Mouse (Mus musculus) midbrain, embryonic 16.5 days (tissue): ENCODE data around the gene Lmf1. TPM values are rescaled to one million over a fixed set of nuclear protein-coding genes. Genes with fewer than 3 reads are reported as not detected.
A peak's percentile ranks its signal among the peaks of the same experiment; 100 is the strongest.

Experiments
- ATAC-seq: fragments of 200-750 bp; cut with Nextera tagmentation; 2 replicates; pipeline ENCODE4 v1.8.0; 2017; ENCODE audit warnings: moderate TSS enrichment
- H3K27ac ChIP-seq: fragments of 300-500 bp; sonication (generic); 2 replicates; pipeline ENCODE4 v1.5.1; 2014; ENCODE audit warnings: mild to moderate bottlenecking, low read length, mixed read lengths
- H3K27me3 ChIP-seq: fragments of 300-500 bp; sonication (generic); 2 replicates; pipeline ENCODE4 v1.6.1; 2014; ENCODE audit warnings: low read depth, low read length, mixed read lengths; ENCODE audit not compliant: control insufficient read depth, insufficient read depth
- H3K36me3 ChIP-seq: fragments of 300-500 bp; sonication (generic); 2 replicates; pipeline ENCODE4 v1.6.1; 2014; ENCODE audit warnings: mild to moderate bottlenecking, low read length, moderate library complexity, mixed read lengths; ENCODE audit not compliant: control insufficient read depth, insufficient read depth
- H3K4me1 ChIP-seq: fragments of 300-500 bp; sonication (generic); 2 replicates; pipeline ENCODE4 v1.6.1; 2014; ENCODE audit warnings: mild to moderate bottlenecking, low read length, mixed read lengths; ENCODE audit not compliant: control insufficient read depth, insufficient read depth
- H3K4me2 ChIP-seq: fragments of 300-500 bp; sonication (generic); 2 replicates; pipeline ENCODE4 v1.6.1; 2014; ENCODE audit warnings: mild to moderate bottlenecking, low read length, mixed read lengths
- H3K4me3 ChIP-seq: fragments of 300-500 bp; sonication (generic); 2 replicates; pipeline ENCODE4 v1.5.1; 2014; ENCODE audit warnings: low read depth, mild to moderate bottlenecking, low read length, moderate library complexity, mixed read lengths
- H3K9ac ChIP-seq: fragments of 300-500 bp; sonication (generic); 2 replicates; pipeline ENCODE4 v1.6.1; 2014; ENCODE audit warnings: low read depth, low read length, mixed read lengths
- H3K9me3 ChIP-seq: fragments of 300-500 bp; sonication (generic); replicated peaks from 2 replicates; pipeline ENCODE4 v1.6.1; 2014; ENCODE audit warnings: mild to moderate bottlenecking, low read length, mixed read lengths; ENCODE audit not compliant: control insufficient read depth, poor library complexity, severe bottlenecking
- WGBS: fragments of 180-500 bp; shearing (Covaris S2); extraction: QIAGEN DNeasy Blood & Tissue Kit; methylation state at CpG from one replicate; pipeline ENCODE4 v1.1.7; 2014; 5-methylcytosine and 5-hydroxymethylcytosine counted together
- polyA plus RNA-seq: library from polyadenylated mRNA; unstranded; fragments of >200 nt; fragmentation: Nextera tagmentation; extraction: Ambion mirVana; gene quantifications from 2 replicates; pipeline ENCODE4 v1.2.1, GENCODE M21; 2015

The Lmf1 gene
- polyA plus RNA-seq, 1 experiment from 2014 or later, result 20.4 TPM

DNA sequence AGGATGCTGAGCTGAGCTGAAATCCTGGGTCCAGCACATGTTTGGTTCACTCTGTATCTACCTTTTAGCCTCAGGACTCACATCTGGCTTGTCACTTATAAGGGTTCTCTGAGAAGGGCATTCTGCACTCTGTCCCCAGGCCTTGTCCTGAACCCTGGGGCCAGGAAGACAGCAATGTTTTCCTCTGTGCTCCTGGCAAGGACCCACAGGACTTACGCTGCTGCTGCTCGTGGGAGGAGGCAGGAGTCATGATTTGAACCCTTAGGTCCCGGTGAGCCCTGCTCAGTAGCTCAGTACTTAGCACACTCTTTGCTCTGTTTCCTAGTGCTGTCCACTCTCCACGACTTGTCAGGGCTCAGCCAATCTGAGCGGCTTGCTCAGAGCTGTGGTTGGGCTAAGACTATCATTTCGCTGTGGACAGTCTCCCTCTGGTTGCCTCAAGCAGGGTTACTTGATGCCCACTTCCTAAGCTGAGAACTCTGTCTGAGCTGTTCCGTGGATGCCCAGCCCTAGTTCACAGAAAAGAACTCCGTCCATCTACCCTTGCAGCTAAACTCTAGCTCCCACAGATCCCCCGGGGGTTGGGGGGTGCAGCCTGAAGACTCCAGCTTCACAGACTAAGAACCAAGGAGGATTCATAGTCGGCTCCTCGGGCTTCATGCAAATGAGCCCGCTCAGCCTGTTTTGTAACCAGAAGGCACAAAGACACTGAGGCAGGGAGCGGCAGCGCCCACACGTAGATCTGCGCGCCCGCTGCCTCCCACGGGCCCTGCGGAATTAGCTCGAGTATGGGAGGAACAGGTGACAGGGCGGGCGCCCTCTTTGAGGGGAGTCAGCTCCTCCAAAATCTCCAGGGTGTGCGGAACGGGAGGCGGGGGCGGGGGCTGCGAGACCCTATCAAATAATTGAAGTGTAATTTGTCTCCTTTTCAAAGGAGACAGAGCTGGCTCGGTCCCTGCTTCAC is 22.9 kb upstream of the Lmf1 start:
- 7% methylated on average over 29 of the region's 29 CpGs for WGBS

DNA sequence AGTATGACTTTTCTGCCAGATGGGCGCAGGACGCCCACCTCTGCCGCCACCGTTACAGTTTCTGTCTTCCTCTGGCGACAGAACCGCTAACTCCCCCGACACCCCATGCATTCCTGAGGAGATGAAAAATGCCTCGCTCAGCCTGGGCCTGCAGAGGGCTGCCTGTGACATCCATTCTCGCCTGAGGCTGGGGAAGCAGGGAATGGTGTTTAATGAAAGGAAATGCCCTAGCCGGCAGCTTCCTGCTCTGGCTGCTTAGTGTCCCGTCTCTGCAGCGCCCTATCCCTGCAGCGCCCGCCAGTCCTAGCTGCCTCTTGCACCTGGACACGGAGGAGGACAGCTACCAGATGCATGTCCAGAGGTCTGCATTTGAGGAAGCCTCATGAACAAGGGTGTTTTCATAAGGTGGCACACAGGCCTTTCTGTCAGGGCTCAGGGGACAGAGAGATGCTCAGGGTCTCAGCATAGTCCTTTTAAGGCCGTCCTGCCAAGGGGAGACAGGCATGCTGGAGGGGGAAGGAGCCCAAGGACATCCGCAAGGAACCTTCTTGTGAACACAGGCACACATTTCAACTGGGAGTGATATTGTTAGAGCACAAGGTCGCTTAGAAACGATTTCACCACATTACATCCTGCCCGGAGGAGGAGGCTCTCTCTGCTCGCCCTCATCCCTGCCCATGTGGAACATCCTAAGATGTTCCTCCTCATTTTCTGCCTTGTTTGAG is 22.1 kb upstream of the Lmf1 start:
- ATAC-seq, result peak; percentile 64
- Histone ChIP-seq H3K4me3 (peak overlapping the region; percentile 26), H3K27me3 (no peaks in the 10 kb centered on the region), H3K9ac (peak overlapping the region; percentile 61), H3K9me3 (no peaks in the 10 kb centered on the region), H3K4me1 (peaks cover 20% of the 10 kb centered on the region), H3K27ac (peak overlapping the region; percentile 71), H3K36me3 (no peaks in the 10 kb centered on the region), H3K4me2 (peak overlapping the region; percentile 58)
- WGBS, result 13% methylated on average over 21 of the region's 21 CpGs

More for the DNA sequence above, 22.9 kb upstream of the Lmf1 start:
- no peaks in the 10 kb centered on the region for H3K36me3 ChIP-seq
- peak; percentile 50 for ATAC-seq
- H3K27me3 ChIP-seq, result no peaks in the 10 kb centered on the region
- peak overlapping the region; percentile 71 for H3K27ac ChIP-seq
- peak overlapping the region; percentile 26 for H3K4me3 ChIP-seq
- no peaks in the 10 kb centered on the region for H3K9me3 ChIP-seq
- H3K4me2 ChIP-seq, result peak overlapping the region; percentile 58
- peaks cover 15% of the 10 kb centered on the region for H3K4me1 ChIP-seq
- H3K9ac ChIP-seq, result peak overlapping the region; percentile 61

DNA sequence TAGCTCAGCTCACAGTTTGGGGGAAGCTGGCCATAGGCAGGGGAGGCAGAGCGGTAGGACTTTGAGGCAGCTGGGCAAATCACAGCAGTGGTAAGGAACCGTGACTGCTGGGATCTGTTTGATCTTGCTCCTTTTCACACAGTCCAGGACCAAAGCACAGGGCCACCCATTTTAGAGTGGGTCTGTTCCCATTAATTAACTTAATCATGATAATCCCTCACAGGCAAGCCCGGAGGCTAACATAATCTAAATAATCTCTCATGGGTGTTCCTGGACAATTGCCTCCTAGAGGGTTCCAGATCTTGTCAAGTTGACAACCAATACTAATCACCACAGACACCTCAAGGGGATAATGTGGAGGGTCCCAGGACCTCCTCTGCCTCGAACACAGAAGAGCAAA is 19.3 kb upstream of the Lmf1 start:
- Histone ChIP-seq H3K4me2 (no peak overlapping the region), H3K27ac (no peak overlapping the region), H3K4me3 (no peak overlapping the region), H3K27me3 (no peaks in the 10 kb centered on the region), H3K9ac (no peak overlapping the region), H3K4me1 (peaks cover 22% of the 10 kb centered on the region), H3K36me3 (no peaks in the 10 kb centered on the region), H3K9me3 (no peaks in the 10 kb centered on the region)
- ATAC-seq, result no peak
- 17% methylated on average over 4 of the region's 4 CpGs for WGBS

DNA sequence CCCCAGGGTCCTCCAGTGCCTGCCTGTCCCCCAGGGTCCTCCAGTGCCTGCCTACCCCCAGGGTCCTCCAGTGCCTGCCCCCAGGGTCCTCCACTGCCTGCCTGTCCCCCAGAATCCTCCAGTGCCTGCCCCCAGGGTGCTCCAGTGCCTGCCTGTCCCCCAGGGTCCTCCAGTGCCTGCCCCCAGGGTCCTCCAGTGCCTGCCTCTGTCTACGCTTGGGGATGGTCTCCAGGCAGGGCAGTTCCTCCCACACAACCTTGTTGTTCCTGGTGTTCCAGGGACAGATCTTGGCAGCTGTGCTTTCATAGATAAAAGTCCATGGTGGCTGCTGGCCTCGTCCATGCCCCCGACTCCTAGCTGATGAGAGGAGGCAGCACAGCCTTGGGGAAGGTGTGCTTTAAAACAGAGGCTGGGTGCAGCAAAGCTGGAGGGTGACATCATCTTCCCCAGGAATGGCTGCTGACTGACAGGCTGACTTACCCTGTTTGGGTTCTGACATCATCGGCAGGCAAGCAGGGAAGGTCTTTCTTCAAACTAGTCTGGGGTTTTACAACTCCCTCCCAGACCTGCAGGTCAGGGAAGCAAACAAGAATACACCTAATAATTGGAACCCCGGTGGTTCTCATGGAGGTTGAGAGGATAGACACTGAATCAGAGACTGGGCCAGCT is 18.2 kb upstream of the Lmf1 start:
- no peak for ATAC-seq
- Histone ChIP-seq H3K9ac (no peak overlapping the region), H3K9me3 (no peaks in the 10 kb centered on the region), H3K4me2 (no peak overlapping the region), H3K27ac (peak overlapping the region; percentile 75), H3K4me3 (no peak overlapping the region), H3K36me3 (no peaks in the 10 kb centered on the region), H3K4me1 (peaks cover 22% of the 10 kb centered on the region), H3K27me3 (no peaks in the 10 kb centered on the region)
- WGBS, result 46% methylated on average over 5 of the region's 5 CpGs

DNA sequence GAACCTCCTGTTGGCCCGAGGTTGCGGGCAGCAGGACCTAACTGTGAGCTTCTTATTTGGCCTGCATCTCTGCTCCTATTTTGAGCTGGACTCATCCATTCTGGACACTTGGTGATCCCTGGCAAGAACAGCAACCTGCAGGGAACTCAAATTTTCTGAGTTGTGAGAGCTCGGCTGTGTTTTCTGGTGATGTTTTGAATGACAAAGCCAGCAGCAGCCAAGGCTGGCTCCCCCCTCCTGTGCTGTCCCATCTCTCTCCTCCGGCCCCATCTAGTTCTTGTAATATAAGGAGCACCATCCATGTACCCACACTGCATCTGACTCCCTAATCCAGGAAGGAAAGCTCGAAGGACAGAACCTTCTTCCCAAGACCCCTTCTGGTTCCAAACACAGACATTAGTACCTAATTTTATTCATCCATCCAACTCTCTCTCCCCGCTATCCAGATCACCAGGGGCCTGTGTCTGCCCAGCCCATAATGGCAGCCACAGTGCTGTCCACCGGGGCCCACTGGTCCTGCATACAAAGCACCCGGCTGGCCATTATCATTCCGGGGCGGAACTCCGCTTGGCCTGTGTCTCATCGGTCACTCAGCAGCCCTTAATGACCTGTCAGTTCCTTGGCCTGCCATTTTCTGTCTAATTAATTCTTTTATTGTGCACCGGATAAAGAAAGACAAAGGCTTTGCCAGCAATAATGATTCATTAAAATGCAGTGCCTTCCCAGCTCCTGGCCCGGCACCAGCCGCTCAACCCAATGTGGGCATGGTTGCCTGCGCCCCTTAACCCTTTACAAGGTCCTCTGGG is 17.5 kb upstream of the Lmf1 start:
- no peaks in the 10 kb centered on the region for H3K9me3 ChIP-seq
- peak overlapping the region; percentile 75 for H3K27ac ChIP-seq
- H3K4me3 ChIP-seq, result no peak overlapping the region
- H3K27me3 ChIP-seq, result no peaks in the 10 kb centered on the region
- H3K9ac ChIP-seq, result no peak overlapping the region
- peak; percentile 82 for ATAC-seq
- H3K36me3 ChIP-seq, result no peaks in the 10 kb centered on the region
- peaks cover 17% of the 10 kb centered on the region for H3K4me1 ChIP-seq
- no peak overlapping the region for H3K4me2 ChIP-seq
- WGBS, result 22% methylated on average over 16 of the region's 16 CpGs

DNA sequence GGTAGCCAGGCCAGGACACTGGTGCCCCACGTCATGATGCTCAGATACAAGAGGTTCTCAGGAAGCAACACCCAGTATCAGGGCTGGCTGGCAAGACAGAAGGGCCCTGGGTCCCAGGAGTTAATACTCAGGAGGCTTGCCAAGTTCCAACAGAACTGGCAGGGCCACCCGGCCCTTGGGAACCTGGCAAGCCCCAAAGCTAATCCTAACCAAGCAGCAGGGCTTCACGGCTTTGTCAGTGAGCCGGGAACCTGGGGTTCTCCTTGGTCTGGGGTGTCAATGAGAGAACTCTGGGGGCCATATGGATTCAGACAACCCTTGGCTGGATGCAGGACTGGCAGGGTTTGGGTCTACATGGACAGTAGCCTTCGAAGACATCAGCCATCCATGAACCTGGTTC is 14.4 kb upstream of the Lmf1 start:
- WGBS, result 65% methylated on average over 5 of the region's 5 CpGs
- 0 out of 2 replicates have a peak overlapping the region, but pooled peaks have one; percentile 53 for H3K27ac ChIP-seq
- no peak overlapping the region for H3K9ac ChIP-seq
- H3K36me3 ChIP-seq, result no peaks in the 10 kb centered on the region
- no peak overlapping the region for H3K4me2 ChIP-seq
- H3K4me3 ChIP-seq, result no peak overlapping the region
- peaks cover 9% of the 10 kb centered on the region for H3K4me1 ChIP-seq
- ATAC-seq, result no peak
- H3K9me3 ChIP-seq, result no peaks in the 10 kb centered on the region
- peaks cover 12% of the 10 kb centered on the region for H3K27me3 ChIP-seq

DNA sequence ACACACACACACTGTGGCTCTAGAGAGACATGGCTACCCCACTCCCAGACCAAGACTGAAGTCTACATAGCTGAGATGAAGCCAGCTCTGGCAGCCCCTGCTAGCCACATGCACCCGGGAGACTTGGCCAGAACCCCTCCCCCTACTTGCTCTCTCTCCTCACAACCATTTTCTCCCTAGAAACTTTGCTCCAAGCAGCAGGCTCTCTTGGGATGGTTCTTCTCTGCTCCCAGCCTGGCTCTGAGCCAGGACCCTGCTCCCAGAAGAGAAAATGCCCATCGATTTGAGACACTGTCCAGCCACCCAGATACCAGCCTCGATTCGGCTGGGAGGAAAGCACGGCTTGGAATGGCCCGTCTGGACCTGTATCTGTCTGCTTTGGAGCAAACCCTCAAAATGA is 13.6 kb upstream of the Lmf1 start:
- Histone ChIP-seq H3K36me3 (no peaks in the 10 kb centered on the region), H3K4me2 (peak overlapping the region; percentile 31), H3K4me1 (peaks cover 16% of the 10 kb centered on the region), H3K9me3 (no peaks in the 10 kb centered on the region), H3K4me3 (no peak overlapping the region), H3K27me3 (peaks cover 19% of the 10 kb centered on the region), H3K27ac (peak overlapping the region; percentile 56), H3K9ac (no peak overlapping the region)
- no peak for ATAC-seq
- 34% methylated on average over 6 of the region's 6 CpGs for WGBS

DNA sequence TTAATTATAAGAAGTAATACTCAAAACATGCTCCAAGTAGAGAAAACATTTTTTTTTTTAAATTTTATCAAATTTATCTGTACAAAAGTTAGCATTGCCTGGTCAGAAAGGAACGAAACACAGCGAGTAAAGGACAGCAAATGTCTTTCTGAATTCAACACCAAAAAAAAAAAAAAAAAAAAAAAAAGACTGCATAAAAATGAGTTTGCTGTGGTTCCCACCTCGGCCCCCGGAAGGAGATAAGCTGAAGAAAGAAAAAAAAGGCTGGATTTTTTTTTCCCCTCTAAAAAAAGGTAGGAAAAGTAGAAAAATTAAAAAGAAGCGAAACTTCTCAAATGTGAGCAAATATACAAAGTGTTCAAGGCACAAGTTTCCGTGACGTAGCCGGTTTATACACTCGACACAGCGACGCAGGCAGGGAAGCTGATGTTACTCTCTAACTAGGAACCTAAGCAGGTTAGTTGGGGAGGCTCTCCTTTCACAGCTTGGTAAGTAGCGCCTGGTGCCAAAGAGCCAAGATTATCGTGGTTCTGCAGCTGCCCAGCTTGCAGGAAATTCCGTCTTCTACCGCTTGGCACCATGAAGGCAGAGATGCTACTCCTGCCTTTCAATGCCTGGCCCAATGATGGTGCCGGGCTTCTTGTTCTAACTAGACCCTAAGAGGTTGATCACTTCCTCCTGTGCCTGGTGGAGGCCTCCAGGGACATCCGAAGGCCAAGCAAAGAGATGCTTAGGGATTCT is 12.9 kb upstream of the Lmf1 start:
- peak overlapping the region; percentile 31 for H3K4me2 ChIP-seq
- H3K9me3 ChIP-seq, result no peaks in the 10 kb centered on the region
- peaks cover 24% of the 10 kb centered on the region for H3K4me1 ChIP-seq
- ATAC-seq, result no peak
- peaks cover 27% of the 10 kb centered on the region for H3K27me3 ChIP-seq
- no peaks in the 10 kb centered on the region for H3K36me3 ChIP-seq
- H3K9ac ChIP-seq, result no peak overlapping the region
- 0 out of 2 replicates have a peak overlapping the region, but pooled peaks have one; percentile 1 for H3K4me3 ChIP-seq
- peak overlapping the region; percentile 56 for H3K27ac ChIP-seq
- 76% methylated on average over 17 of the region's 17 CpGs for WGBS
